Mouse (Mus musculus) layer of hippocampus, postnatal 36 days (tissue): ENCODE data around the gene Ptp4a2. TPM values are rescaled to one million over a fixed set of nuclear protein-coding genes. Genes with fewer than 3 reads are reported as not detected.

Experiments
- DNase-seq, 2 experiments: peaks; one replicate each; pipeline ENCODE4 v3.0.0; 2022
- total RNA-seq, 2 experiments: library from RNA; stranded (reverse); gene quantifications; 2 replicates each; pipeline ENCODE4 v1.2.3; 2021

Ptp4a2 gene
- total RNA-seq, 2 experiments from 2014 or later: 139 to 141 TPM

DNA sequence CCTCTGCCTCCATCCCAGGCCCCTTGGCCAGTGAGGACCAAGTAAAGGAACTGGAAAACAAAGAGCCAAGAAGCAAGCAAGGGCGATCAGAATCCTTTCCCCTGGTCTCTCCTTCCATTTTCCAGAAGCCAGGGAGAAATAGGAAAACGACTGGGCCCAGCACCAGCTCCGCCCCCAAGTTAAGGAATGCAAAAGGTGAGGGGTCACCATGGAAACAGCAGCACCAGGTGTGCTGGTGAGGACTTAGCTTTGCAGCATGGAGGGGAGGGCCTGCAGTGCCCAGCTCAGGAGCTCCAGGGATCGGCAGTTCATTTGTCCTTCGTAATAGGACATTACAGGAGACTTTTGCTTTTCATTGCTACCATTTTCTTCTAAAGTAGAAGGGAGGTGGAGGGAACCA, 13.0 kb upstream of the Ptp4a2 start:
- DNase-seq: no peak

GRCm38 (mm10) chr4:129803368-129803767, 7.7 kb upstream of the Ptp4a2 start:
- no peak for DNase-seq

- no peak for DNase-seq
These were observed 6.0 kb upstream of the Ptp4a2 start for GRCm38 (mm10) chr4:129805059-129805458.

DNA sequence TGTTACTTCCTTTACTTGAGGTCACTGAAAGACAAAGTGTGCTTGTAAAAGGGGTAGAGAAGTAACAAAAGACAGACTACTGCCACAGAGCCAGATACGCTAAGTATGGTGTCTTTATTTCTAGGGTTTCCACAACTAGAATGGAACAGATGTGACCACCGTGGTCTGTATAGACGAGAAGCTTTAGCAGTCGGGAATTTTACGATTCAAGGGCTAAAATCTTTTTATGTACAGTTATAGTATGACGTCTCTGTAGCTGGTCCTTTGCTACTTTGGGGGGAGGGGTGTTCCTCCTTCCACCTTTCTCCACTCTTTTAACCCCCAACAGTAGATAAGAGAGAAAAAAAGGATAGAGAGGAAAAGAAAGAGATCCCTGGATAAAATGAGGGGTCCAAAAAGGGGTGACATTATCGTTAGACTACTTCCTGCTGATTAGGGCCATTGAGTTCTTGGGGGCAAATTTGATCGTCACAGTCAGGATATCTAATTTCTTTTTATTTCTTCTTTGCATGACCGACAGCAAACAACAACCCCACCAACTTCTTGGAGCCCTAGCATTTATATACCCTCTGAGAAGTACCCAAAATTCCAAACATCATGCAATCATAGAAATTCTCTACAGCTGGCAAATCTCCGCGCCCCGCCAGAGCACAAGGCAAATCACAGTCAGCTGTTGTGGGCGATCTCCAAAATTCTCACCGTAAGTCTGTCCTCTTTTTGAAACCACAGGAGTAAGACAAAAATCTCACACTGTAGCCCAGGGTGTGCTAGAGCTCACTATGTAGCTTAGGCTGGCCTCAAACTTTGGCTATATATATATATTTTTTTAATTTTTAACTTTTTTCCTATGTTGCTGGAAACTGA, 818 bp downstream of the Ptp4a2 start:
- no peak for DNase-seq

GRCm38 (mm10) chr4:129817591-129817990, 6.6 kb downstream of the Ptp4a2 start:
- DNase-seq: peak; percentile 27 to 31

DNA sequence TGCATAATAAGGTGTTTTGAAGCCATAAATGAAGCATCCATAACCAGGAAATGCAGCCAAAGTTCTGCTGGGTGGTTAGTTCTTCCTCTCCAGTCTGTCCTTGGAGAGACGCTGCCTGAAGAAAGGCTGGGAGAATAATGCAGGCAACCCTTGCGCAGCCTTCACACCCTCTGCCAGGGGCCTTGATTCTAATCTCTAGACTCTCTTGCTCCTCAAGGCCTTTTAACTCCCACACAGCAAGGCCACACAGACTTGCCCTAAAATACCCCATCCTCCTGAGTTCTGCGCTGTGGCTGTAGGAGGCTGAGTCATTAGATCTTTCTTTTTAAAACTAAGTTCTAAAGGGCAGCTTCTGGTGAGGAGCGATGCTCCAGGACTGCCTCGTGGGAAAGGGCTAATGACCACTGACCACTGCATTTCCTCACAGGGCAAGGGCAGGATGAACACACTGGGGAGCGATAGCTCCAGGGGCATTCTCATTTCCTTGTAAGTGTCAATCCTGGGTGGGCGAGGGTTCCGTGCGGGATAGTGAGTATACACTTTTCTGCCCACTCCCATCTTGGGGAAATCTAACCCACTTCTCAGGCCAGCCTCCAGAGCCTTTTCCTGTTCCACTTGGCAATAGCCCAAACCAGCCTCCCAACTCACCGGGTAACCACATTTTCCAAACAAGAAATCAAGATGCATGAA, 7.6 kb downstream of the Ptp4a2 start:
- no peak for DNase-seq

- peak; percentile 91 to 93 for DNase-seq
These were observed 8.8 kb downstream of the Ptp4a2 start for GRCm38 (mm10) chr4:129819712-129820336.

DNA sequence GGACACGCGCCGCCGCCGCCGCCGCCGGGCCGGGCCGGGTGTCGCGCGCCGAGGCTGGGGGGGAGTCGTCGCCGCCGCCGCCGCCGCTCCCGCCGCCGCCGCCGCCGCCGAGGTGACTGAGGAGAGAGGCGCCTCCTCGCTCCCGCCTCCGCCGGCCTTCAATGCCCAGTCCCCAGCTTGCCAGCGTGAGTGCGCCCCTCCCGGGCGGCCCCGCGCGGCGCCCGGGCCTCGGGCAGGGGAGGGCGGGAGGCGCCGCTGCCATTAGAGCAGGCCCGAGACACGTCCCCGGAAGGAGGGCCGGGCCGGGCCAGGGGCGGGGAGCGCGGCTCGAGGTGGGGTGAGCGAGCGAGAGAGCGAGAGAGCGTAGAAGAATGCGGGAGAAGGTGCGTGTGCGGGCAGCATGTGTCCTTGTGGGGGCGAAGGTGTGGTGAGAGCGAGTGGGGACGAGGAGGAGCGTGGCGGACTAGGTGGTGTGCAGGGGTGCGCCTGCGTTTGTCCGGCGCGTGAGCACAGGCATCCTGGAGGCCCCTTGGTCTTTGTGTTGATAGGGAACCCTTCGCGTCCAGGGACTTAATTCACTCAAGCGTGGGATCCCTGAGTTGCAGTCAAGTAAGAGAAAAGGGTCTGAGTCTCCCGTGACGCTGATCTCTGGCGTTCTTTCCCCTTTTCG, 9.5 kb downstream of the Ptp4a2 start:
- DNase-seq: peak; percentile 67 to 72

DNA sequence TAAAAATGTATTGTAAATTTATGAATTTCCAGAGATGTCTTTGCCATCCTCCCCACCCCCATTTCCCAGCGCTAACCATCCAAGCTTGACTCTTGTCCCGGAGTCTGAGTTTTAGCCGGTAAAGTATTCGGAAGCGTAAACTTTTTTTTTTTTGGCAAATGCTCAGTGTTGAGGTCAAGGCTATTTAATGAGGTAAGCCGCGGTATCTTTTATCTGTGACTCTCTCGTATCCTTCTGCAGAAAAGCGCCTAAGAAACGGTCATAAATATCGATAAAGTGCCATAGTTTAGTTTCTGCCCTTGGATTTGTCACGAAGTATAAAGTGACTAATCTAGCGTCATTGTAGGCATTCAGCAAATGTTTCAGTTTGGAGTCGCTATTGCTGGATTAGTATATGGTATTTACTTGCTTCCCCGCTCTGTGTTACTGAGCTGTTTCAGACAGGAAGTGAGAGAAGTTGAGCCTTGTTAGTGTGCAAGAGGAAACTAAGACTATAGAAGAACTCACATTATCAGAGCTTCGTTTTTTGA, 10.1 kb downstream of the Ptp4a2 start:
- no peak for DNase-seq

DNA sequence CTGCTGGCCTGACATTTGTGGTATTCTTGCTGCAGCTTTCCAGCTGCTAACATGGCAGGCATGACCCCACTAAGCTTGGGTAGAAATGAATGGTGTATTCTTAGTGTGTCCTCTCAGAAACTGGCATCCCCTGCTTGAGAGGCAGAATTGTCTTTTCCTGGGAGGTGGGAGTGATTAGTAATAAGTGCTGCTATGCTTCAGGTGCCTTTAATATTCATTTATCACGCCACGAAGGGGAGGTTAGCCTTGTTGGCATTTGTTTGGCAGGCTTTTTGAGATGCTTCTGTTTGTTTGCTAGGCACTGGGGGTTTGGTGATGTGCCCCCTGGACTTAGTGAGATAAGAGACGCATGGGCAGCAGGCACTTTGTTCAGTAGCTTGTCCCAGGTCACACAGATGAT, 11.3 kb downstream of the Ptp4a2 start:
- no peak for DNase-seq

DNA sequence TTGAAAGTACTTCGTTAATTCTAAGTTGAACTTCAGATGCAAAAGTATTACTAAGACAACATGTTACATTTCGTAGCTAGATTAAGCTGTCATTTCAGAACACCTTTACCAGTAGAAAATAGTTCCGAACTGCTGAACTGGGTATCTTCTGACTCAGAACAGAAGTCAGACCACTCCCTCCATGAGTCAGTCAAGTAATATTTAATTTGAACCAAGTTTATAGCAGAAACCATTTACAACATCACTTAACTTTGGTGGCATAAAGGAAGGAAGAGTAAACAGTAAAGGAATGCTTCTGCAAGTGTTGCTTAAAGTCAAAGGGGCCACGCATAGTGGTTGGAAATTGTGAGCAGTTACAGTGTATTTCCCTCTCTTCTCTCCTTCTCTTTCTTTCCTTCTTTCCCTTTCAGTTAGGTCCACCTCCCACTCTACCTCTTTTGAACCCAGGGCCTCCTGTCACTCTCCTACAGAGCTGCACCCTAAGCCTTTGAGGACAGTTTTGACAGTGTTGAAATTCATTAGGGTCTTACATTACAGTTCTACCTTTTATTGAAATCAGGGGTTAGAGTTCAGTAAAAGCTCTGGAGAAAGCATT, 12.3 kb downstream of the Ptp4a2 start:
- DNase-seq: no peak

GRCm38 (mm10) chr4:129827611-129828010, 16.6 kb downstream of the Ptp4a2 start:
- DNase-seq: no peak

GRCm38 (mm10) chr4:129828081-129828480, 17.1 kb downstream of the Ptp4a2 start:
- DNase-seq: no peak

DNA sequence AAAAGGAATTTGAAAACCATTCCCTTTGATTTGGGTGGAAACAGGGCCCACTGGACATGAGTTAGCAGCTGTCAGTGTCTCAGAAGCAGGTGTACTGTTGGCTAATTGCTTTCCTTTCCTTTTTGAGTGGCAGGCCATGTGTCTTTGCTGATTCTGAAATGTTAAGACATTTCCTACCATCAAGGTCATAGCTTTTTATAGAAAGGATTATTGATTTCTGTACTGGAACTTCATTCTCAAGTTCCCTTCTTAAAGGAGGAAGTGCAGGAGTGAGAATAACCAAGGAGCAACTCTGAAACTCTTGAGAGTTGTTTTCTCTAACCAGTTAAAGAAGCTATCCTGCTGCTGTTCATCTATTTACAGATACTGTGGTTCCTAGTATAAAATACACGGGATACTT, 18.8 kb downstream of the Ptp4a2 start:
- no peak for DNase-seq

DNA sequence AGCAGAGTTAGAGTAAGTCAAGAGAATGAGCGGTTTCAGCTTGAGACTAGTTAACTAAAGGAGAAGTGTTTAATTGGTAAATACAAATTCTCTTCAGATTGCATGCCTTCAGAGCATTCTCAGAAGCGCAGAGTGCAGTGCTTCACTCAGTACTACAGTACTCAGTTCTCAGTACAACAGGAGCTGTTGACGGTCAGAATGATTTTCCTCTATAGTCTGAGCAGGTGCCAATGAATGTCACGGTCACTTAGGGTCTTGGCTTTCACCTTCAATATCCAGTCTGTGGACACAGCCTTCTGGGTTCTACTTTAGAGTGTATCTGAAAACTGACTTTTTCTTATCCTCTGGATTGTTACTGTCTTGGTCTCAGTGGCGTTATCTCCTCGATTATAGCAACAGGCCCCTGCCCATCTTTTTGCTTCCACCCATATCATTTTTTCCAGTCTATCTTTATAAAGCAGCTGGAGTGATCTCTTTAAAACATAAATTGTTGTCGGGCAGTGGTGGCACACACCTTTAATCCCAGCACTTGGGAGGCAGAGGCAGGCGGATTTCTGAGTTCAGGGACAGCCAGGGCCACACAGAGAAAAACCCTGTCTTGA, 19.4 kb downstream of the Ptp4a2 start:
- no peak for DNase-seq

DNA sequence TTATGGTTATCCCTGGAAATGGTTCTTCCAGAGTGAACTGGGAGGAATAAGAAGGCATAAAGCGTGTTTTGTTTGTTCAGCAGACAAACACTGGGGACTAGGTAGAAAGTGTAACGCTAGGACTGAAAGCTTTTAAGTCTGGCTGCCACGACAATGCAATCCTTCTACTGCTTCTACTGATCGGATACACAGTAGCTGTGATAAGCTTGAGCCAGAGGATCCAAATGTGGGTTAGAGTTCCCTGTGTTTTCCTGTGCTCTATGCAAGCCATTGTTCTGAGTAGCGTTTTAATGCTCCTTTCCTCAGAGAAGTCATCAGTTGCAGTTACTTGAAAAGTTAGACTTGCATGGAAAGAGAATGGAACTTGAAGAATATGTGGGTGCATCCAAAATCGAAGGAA, 23.6 kb downstream of the Ptp4a2 start:
- DNase-seq: no peak

DNA sequence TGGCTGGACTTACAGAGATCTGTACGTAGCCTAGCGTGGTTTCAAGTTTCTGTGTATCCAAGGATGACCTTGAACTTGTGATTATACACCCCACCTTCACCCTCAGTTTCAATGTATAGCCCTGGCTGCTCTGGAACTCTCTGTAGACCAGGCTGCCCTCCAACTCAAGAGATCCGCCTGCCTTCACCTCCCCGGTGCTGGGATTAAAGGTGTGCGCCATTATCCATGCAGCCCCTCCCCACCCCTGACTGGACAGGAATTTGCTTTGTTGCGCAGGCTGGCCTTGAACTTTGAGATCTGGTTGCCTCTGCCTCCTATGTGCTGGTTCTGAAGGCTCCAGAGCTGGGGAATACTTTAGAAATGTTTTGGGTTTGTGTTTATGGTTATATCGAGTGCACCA, 24.3 kb downstream of the Ptp4a2 start:
- DNase-seq: no peak

DNA sequence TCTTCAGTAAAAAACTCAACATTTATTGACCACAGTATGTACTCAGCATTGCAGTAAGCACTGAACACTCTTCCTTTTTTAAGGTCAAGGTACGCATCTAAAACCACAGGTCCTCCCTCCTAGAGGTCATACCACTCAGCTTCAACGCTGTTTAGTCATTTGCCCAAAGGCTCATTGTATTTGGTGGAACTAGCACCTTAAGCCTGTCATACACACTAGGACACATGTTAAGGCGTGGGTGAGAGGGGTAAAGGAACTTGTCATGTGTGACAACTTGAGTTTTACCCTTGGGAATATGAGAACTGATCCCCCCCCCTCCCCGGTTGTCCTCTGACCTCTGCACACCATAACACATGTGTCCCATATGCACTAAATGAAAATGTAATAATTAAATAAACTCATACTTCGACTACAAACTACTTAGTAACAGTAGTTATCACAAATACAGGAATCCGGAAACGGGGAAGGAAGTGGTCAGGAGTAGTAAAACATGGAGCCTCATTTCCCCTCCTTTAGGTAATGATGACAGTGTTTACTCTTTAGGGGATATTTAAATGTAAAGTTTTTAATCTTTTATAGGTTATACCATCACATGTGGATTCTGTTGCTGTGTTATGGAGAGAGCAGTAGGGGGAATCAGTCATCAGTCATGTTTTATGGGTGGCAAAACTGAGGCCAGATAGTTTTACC, 29.0 kb downstream of the Ptp4a2 start:
- DNase-seq: no peak

GRCm38 (mm10) chr4:129846823-129847222, 35.8 kb downstream of the Ptp4a2 start:
- no peak for DNase-seq

DNA sequence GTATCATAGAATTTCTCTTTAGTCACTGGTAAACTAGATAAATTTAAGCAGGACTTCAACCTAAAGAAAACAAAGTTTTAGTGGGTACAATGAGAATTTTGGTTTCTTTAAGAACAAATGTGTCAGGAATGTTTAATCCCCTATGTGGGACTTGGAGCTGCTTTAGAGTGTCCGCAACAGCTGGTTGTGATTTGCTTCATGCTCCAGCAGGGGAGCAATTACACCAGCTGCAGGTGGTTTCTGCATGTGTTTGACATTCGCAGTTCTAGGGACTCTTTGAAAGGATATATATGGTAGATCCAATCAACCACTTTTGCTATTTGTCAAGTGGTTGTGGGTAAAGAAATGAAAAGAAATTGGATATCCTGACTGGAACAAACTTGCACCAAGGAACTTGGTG, 39.5 kb downstream of the Ptp4a2 start:
- DNase-seq: no peak

DNA sequence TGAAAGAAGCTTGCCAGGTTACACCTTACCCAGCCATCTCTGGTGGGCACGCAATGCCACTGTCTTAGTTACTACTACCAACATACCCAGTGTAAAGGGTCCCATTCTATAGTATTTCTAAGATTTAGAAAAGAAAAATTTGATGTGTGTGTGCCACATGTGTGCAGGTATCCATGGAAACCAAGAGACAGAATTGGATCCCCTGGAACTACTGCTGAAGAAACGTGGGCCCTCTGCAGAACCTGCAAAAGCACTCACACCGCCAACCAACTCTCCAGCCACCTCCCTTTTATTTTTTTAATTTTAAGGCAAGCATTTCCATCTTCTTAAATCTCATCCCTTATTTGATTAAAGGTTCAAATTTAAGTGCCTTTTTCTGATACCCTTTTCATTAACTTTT, 40.8 kb downstream of the Ptp4a2 start:
- no peak for DNase-seq
